Mouse (Mus musculus) adrenal gland, postnatal 10 days (tissue): Measurements from ENCODE around the gene Atg9b. TPM values are rescaled to one million over a fixed set of nuclear protein-coding genes. Genes with fewer than 3 reads are reported as not detected.
A peak's percentile ranks its signal among the peaks of the same experiment; 100 is the strongest.

Experiments
- DNase-seq: peaks from one replicate; pipeline ENCODE4 v3.0.0; 2021; ENCODE audit warnings: mixed read lengths
- long read RNA-seq, 2 experiments: library from polyadenylated mRNA; stranded (forward); transcript quantifications; one replicate each; pipeline ENCODE4 v2.0.0; 2021
- total RNA-seq, 2 experiments: library from RNA; stranded (reverse); gene quantifications; 2 replicates each; pipeline ENCODE4 v1.2.3; 2021

Atg9b gene
- under 1 TPM; 0.60 to 0.67 TPM for total RNA-seq
- long read RNA-seq, experiment 1 = 0 reads
- long read RNA-seq, experiment 2, partial matches to known transcripts = 0 of 1 reads
- long read RNA-seq, experiment 2, other reads (novel, unspliced or antisense) = 1 of 1 reads

GRCm38 (mm10) chr5:24391864-24392263 is at the start of gene Atg9b:
Gene Atg9b, minus strand, starts transcription at chr5:24392143.
- no peak for DNase-seq

- no peak for DNase-seq
Observed at GRCm38 (mm10) chr5:24441187-24441586, 49.2 kb upstream of the Atg9b start.

GRCm38 (mm10) chr5:24433993-24434392 is 42.0 kb upstream of the Atg9b start:
- no peak for DNase-seq

GRCm38 (mm10) chr5:24428596-24428995 is 36.7 kb upstream of the Atg9b start:
- DNase-seq = peak; percentile 53

- peak; percentile 18 for DNase-seq
Observed at GRCm38 (mm10) chr5:24427981-24428402, 36.0 kb upstream of the Atg9b start.

- DNase-seq = no peak
Observed at GRCm38 (mm10) chr5:24427285-24427633, 35.3 kb upstream of the Atg9b start.

- no peak for DNase-seq
Observed at GRCm38 (mm10) chr5:24426556-24427284, 34.8 kb upstream of the Atg9b start.

- DNase-seq = peak; percentile 21
Observed at GRCm38 (mm10) chr5:24426037-24426432, 34.1 kb upstream of the Atg9b start.

GRCm38 (mm10) chr5:24425421-24426036 is 33.6 kb upstream of the Atg9b start:
- no peak for DNase-seq

- DNase-seq = peak; percentile 93
Observed at GRCm38 (mm10) chr5:24424861-24425411, 33.0 kb upstream of the Atg9b start.

- DNase-seq = no peak
Observed at GRCm38 (mm10) chr5:24424004-24424781, 32.2 kb upstream of the Atg9b start.

GRCm38 (mm10) chr5:24423129-24424003 is 31.4 kb upstream of the Atg9b start, which contains the start of the genes Cdk5 and Slc4a2:
Gene Cdk5, minus strand, starts transcription at chr5:24423530.
Gene Slc4a2, plus strand, starts transcription at chr5:24423837.
- DNase-seq = peak; percentile 97

- DNase-seq = no peak
Observed at GRCm38 (mm10) chr5:24420381-24420780, 28.4 kb upstream of the Atg9b start.

- no peak for DNase-seq
Observed at GRCm38 (mm10) chr5:24417587-24417986, 25.6 kb upstream of the Atg9b start.

- DNase-seq = peak; percentile 77
Observed at GRCm38 (mm10) chr5:24416222-24416736, 24.3 kb upstream of the Atg9b start.

- DNase-seq = peak; percentile 53
Observed at GRCm38 (mm10) chr5:24413938-24414337, 22.0 kb upstream of the Atg9b start.

- DNase-seq = no peak
Observed at GRCm38 (mm10) chr5:24413042-24413693, 21.2 kb upstream of the Atg9b start, which contains the start of gene Asic3. Gene Asic3, plus strand, starts transcription at chr5:24413392.

GRCm38 (mm10) chr5:24412063-24412462 is 20.1 kb upstream of the Atg9b start:
- no peak for DNase-seq

GRCm38 (mm10) chr5:24409466-24409865 is 17.5 kb upstream of the Atg9b start:
- DNase-seq = no peak

- DNase-seq = peak; percentile 74
Observed at GRCm38 (mm10) chr5:24408651-24409050, 16.7 kb upstream of the Atg9b start.
